Mouse (Mus musculus): ENCODE results near the gene Cplx1. TPM values are rescaled to one million over a fixed set of nuclear protein-coding genes. Genes with fewer than 3 reads are reported as not detected.

Cplx1 gene
- polyA plus RNA-seq, 1 experiment: not detected

DNA sequence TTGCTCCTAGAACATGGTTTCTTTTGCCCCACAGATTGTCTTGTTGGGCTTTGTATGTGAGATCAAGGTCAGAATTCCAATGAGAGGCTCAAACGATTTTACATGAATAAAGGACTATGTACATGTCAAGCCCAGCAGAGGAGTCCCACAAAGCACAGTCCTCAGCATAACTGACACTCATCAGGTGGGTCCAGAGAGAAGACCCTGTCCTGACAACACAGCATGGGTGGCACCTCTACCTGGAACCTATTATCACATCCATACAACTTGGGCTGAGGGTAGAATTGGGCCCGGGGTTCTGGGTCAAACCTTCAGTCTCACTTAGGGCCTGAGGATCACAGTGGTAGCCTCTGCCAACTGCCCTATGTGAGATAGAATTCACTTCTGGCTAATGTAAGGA, 15.6 kb upstream of the Cplx1 start:
- Histone ChIP-seq H3K4me2 (ENCODE audit: low read depth) (no peak overlapping the region), H3K27me3 (ENCODE audit: control insufficient read depth, insufficient read depth, insufficient read length) (no peaks in the 10 kb centered on the region), H3K36me3 (ENCODE audit: control insufficient read depth, insufficient read depth) (peaks cover 27% of the 10 kb centered on the region), H3ac (ENCODE audit: control insufficient read depth, insufficient read length) (no peak overlapping the region), H3K4me3 (no peak overlapping the region), H3K79me2 (ENCODE audit: control insufficient read depth, insufficient read depth) (no peaks in the 10 kb centered on the region)
- TF ChIP-seq SRF (IDR thresholded peaks at IDR 0.05; ENCODE audit: control insufficient read depth, insufficient read length, low read depth) (no peak), USF1 (IDR thresholded peaks at IDR 0.05; ENCODE audit: low read depth) (no peak), E2F4 (IDR thresholded peaks at IDR 0.05; ENCODE audit: insufficient read depth) (no peak), POLR2AphosphoS2 (IDR thresholded peaks at IDR 0.05; ENCODE audit: insufficient read length, low read depth) (peak; percentile 33)

DNA sequence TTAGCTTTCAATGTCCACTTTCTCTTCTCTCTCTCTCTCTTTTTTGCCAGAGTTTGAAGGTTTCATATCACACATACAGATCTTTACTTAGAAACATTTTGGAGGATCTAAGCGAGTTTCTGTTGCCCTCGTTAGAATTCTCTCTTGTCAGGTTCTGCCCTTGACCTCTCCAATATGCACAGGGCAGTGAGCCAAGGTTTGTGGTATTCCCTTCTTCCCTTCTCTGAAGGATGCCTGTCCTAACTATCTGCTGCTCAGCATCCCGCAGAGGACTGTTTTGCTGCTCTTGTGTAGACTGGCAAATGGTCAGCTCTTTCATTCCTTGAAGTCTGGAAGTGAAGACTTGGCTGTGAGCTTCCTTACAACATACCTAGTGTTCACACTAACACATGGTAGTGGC, 14.5 kb upstream of the Cplx1 start:
- Histone ChIP-seq H3K36me3 (ENCODE audit: control insufficient read depth, insufficient read depth) (peaks cover 22% of the 10 kb centered on the region), H3K4me2 (ENCODE audit: low read depth) (no peak overlapping the region), H3ac (ENCODE audit: control insufficient read depth, insufficient read length) (no peak overlapping the region), H3K79me2 (ENCODE audit: control insufficient read depth, insufficient read depth) (no peaks in the 10 kb centered on the region), H3K4me3 (no peak overlapping the region), H3K27me3 (ENCODE audit: control insufficient read depth, insufficient read depth, insufficient read length) (no peaks in the 10 kb centered on the region)
- TF ChIP-seq REST (IDR thresholded peaks at IDR 0.05; ENCODE audit: insufficient read depth, insufficient read length): no peak
- no peak for TF ChIP-seq MYOD1 (IDR thresholded peaks at IDR 0.05; ENCODE audit: control insufficient read depth in 1 of 3, insufficient read length in 2 of 3, low read depth in 2 of 3)
- TF ChIP-seq TCF3 (IDR thresholded peaks at IDR 0.05; ENCODE audit: insufficient read length, low read depth): no peak
- no peak for TF ChIP-seq CEBPB (IDR thresholded peaks at IDR 0.05; ENCODE audit: insufficient read depth, poor library complexity, severe bottlenecking)
- TF ChIP-seq E2F4 (IDR thresholded peaks at IDR 0.05; ENCODE audit: insufficient read depth): no peak
- TF ChIP-seq MYOG (IDR thresholded peaks at IDR 0.05; ENCODE audit: control insufficient read depth in 1 of 3, insufficient read depth in 1 of 3, insufficient read length in 2 of 3, low read depth in 2 of 3): no peak
- TF ChIP-seq USF1 (IDR thresholded peaks at IDR 0.05; ENCODE audit: low read depth): no peak
- no peak for TF ChIP-seq POLR2AphosphoS2 (IDR thresholded peaks at IDR 0.05; ENCODE audit: insufficient read length, low read depth)
- no peak for TF ChIP-seq SRF (IDR thresholded peaks at IDR 0.05; ENCODE audit: control insufficient read depth, insufficient read length, low read depth)
- no peak for TF ChIP-seq POLR2A (IDR thresholded peaks at IDR 0.05; ENCODE audit: insufficient read length, low read depth)
- TF ChIP-seq MAX (IDR thresholded peaks at IDR 0.05; ENCODE audit: low read depth): no peak
- no peak for TF ChIP-seq TCF12 (IDR thresholded peaks at IDR 0.05; ENCODE audit: insufficient read depth, poor library complexity, severe bottlenecking)

DNA sequence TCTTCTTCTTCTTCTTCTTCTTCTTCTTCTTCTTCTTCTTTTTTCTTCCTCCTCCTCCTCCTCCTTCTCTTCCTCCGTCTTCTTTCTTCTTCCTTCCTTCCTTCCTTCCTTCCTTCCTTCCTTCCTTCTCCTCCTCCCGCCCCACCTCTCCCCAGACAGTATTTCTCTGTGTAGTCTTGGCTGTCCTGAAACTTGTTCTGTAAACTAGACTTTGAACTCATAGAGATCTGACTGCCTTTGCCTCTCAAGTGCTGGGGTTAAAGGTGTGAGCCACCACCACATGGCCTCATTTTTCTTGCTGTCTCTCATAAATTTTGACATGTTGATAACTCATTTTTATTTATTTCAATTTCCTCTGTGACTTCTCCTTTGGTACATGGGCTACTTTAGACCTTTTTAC, 12.7 kb upstream of the Cplx1 start:
- no peaks in the 10 kb centered on the region for H3K79me2 ChIP-seq (ENCODE audit: control insufficient read depth, insufficient read depth)
- no peaks in the 10 kb centered on the region for H3K27me3 ChIP-seq (ENCODE audit: control insufficient read depth, insufficient read depth, insufficient read length)
- no peak overlapping the region for H3ac ChIP-seq (ENCODE audit: control insufficient read depth, insufficient read length)
- peaks cover 5% of the 10 kb centered on the region for H3K36me3 ChIP-seq (ENCODE audit: control insufficient read depth, insufficient read depth)
- H3K4me3 ChIP-seq: no peak overlapping the region
- TF ChIP-seq POLR2AphosphoS2 (IDR thresholded peaks at IDR 0.05; ENCODE audit: insufficient read length, low read depth) (no peak), CEBPB (IDR thresholded peaks at IDR 0.05; ENCODE audit: insufficient read depth, poor library complexity, severe bottlenecking) (no peak)
- H3K4me2 ChIP-seq (ENCODE audit: low read depth): no peak overlapping the region

DNA sequence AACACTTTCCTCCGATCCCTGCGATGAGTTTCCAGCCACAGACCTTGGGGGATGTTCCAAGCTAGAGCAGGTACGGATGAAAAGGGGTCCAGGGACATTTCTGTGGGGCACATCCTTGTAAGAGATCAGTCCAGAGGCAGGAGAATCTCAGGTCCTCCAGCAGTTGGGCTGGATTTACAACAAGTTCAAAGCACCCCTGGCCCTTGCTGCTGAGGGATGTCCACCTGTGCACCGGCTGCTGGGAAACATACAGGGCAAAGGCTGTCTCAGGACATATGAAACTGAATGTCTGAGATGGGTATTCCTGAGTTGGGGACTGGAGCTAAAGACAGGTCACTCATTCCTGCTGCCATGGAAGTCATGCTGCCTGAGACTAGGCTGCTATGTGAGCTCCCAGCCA, 7.2 kb upstream of the Cplx1 start:
- no peaks in the 10 kb centered on the region for H3K27me3 ChIP-seq (ENCODE audit: control insufficient read depth, insufficient read depth, insufficient read length)
- no peak for TF ChIP-seq USF1 (IDR thresholded peaks at IDR 0.05; ENCODE audit: low read depth)
- TF ChIP-seq TCF3 (IDR thresholded peaks at IDR 0.05; ENCODE audit: insufficient read length, low read depth): no peak
- TF ChIP-seq MAX (IDR thresholded peaks at IDR 0.05; ENCODE audit: low read depth): no peak
- no peak overlapping the region for H3K4me3 ChIP-seq
- H3K36me3 ChIP-seq (ENCODE audit: control insufficient read depth, insufficient read depth): no peaks in the 10 kb centered on the region
- no peak overlapping the region for H3K4me2 ChIP-seq (ENCODE audit: low read depth)
- H3K79me2 ChIP-seq (ENCODE audit: control insufficient read depth, insufficient read depth): no peaks in the 10 kb centered on the region
- H3ac ChIP-seq (ENCODE audit: control insufficient read depth, insufficient read length): no peak overlapping the region

DNA sequence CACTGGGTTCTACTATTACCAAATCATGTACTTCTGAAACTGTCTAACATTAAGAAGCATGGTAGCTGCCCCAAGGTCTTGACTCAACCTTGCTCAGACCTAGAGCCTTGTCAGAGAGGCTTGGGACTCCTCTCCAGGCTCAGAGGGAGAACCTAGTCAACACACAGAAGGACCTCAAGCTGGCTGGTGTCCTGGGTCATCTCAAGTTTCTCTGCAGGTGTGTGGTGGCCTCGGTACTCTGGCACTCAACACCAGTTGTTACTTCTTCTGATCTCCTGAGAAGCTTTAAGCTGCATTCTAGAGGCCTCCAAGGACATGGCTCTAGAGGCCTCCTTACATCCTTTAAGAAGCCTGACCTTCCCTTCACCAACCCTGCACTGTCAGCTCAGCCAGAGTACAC, 4.2 kb upstream of the Cplx1 start:
- Histone ChIP-seq H3K79me2 (ENCODE audit: control insufficient read depth, insufficient read depth) (no peaks in the 10 kb centered on the region), H3ac (ENCODE audit: control insufficient read depth, insufficient read length) (no peak overlapping the region), H3K4me3 (no peak overlapping the region), H3K36me3 (ENCODE audit: control insufficient read depth, insufficient read depth) (no peaks in the 10 kb centered on the region), H3K4me2 (ENCODE audit: low read depth) (no peak overlapping the region), H3K27me3 (ENCODE audit: control insufficient read depth, insufficient read depth, insufficient read length) (peaks cover 15% of the 10 kb centered on the region)
- TF ChIP-seq E2F4 (IDR thresholded peaks at IDR 0.05; ENCODE audit: insufficient read depth): no peak
- TF ChIP-seq REST (IDR thresholded peaks at IDR 0.05; ENCODE audit: insufficient read depth, insufficient read length): no peak
- TF ChIP-seq MYOD1 (IDR thresholded peaks at IDR 0.05; ENCODE audit: control insufficient read depth in 1 of 3, insufficient read length in 2 of 3, low read depth in 2 of 3): no peak
- TF ChIP-seq MAX (IDR thresholded peaks at IDR 0.05; ENCODE audit: low read depth): no peak
- TF ChIP-seq POLR2AphosphoS2 (IDR thresholded peaks at IDR 0.05; ENCODE audit: insufficient read length, low read depth): no peak
- TF ChIP-seq USF1 (IDR thresholded peaks at IDR 0.05; ENCODE audit: low read depth): no peak
- TF ChIP-seq CEBPB (IDR thresholded peaks at IDR 0.05; ENCODE audit: insufficient read depth, poor library complexity, severe bottlenecking): no peak
- no peak for TF ChIP-seq TCF12 (IDR thresholded peaks at IDR 0.05; ENCODE audit: insufficient read depth, poor library complexity, severe bottlenecking)
- TF ChIP-seq POLR2A (IDR thresholded peaks at IDR 0.05; ENCODE audit: insufficient read length, low read depth): no peak
- no peak for TF ChIP-seq MYOG (IDR thresholded peaks at IDR 0.05; ENCODE audit: control insufficient read depth in 1 of 3, insufficient read depth in 1 of 3, insufficient read length in 2 of 3, low read depth in 2 of 3)
- TF ChIP-seq TCF3 (IDR thresholded peaks at IDR 0.05; ENCODE audit: insufficient read length, low read depth): no peak
- no peak for TF ChIP-seq SRF (IDR thresholded peaks at IDR 0.05; ENCODE audit: control insufficient read depth, insufficient read length, low read depth)
